Mouse (Mus musculus) thymus, postnatal 4 days (tissue): Measurements from ENCODE around the gene Prss57.

ENCODE experiments used
- DNase-seq: peaks from one replicate; pipeline ENCODE4 v3.0.0; 2021

Prss57 gene

GRCm38 (mm10) chr10:79746774-79747151 is 44.0 kb downstream of the Prss57 start:
- no peak for DNase-seq

- DNase-seq, result peak; percentile 95
Observed at GRCm38 (mm10) chr10:79745898-79746773, 44.6 kb downstream of the Prss57 start, which contains the start of gene Polrmt. Gene Polrmt, minus strand, starts transcription at chr10:79746581.

GRCm38 (mm10) chr10:79745411-79745810 is 45.4 kb downstream of the Prss57 start:
- DNase-seq, result no peak

- DNase-seq, result no peak
Observed at GRCm38 (mm10) chr10:79743650-79744365, 47.0 kb downstream of the Prss57 start.

GRCm38 (mm10) chr10:79743161-79743560 is 47.6 kb downstream of the Prss57 start:
- no peak for DNase-seq

- no peak for DNase-seq
Observed at GRCm38 (mm10) chr10:79740863-79741262, 49.9 kb downstream of the Prss57 start.

GRCm38 (mm10) chr10:79739234-79739633 is 51.5 kb downstream of the Prss57 start:
- no peak for DNase-seq

- DNase-seq, result peak; percentile 67
Observed at GRCm38 (mm10) chr10:79738259-79738658, 52.5 kb downstream of the Prss57 start.

- DNase-seq, result no peak
Observed at GRCm38 (mm10) chr10:79736706-79737105, 54.1 kb downstream of the Prss57 start.

- no peak for DNase-seq
Observed at GRCm38 (mm10) chr10:79735361-79735760, 55.4 kb downstream of the Prss57 start.

- no peak for DNase-seq
Observed at GRCm38 (mm10) chr10:79733847-79734246, 56.9 kb downstream of the Prss57 start.

GRCm38 (mm10) chr10:79732500-79732899 is 58.3 kb downstream of the Prss57 start:
- peak; percentile 77 for DNase-seq
